Mouse (Mus musculus) hindbrain, embryonic 12.5 days (tissue): Measurements from ENCODE around the gene L1td1. TPM values are rescaled to one million over a fixed set of nuclear protein-coding genes. Genes with fewer than 3 reads are reported as not detected.
A peak's percentile ranks its signal among the peaks of the same experiment; 100 is the strongest.

Source experiments
- ATAC-seq: fragments of 200-750 bp; cut with Nextera tagmentation; 2 replicates; pipeline ENCODE4 v1.8.0; 2017; ENCODE audit warnings: moderate TSS enrichment; ENCODE audit not compliant: low FRiP score
- H3K27ac ChIP-seq: fragments of 300-500 bp; sonication (generic); 2 replicates; pipeline ENCODE4 v1.5.1; 2016; ENCODE audit warnings: mild to moderate bottlenecking
- H3K27me3 ChIP-seq: fragments of 300-500 bp; sonication (generic); 2 replicates; pipeline ENCODE4 v1.6.1; 2016; ENCODE audit warnings: mild to moderate bottlenecking
- H3K36me3 ChIP-seq: fragments of 300-500 bp; sonication (generic); 2 replicates; pipeline ENCODE4 v1.6.1; 2016; ENCODE audit warnings: mild to moderate bottlenecking
- H3K4me1 ChIP-seq: fragments of 300-500 bp; sonication (generic); 2 replicates; pipeline ENCODE4 v1.6.1; 2016
- H3K4me2 ChIP-seq: fragments of 300-500 bp; sonication (generic); replicated peaks from 2 replicates; pipeline ENCODE4 v1.6.1; 2016; ENCODE audit warnings: mild to moderate bottlenecking
- H3K4me3 ChIP-seq: fragments of 300-500 bp; sonication (generic); 2 replicates; pipeline ENCODE4 v1.5.1; 2016; ENCODE audit warnings: mild to moderate bottlenecking
- H3K9ac ChIP-seq: fragments of 300-500 bp; sonication (generic); 2 replicates; pipeline ENCODE4 v1.6.1; 2016; ENCODE audit warnings: mild to moderate bottlenecking, moderate library complexity
- H3K9me3 ChIP-seq: fragments of 300-500 bp; sonication (generic); replicated peaks from 2 replicates; pipeline ENCODE4 v1.6.1; 2016; ENCODE audit warnings: mild to moderate bottlenecking
- WGBS: fragments of 180-500 bp; shearing (Covaris S2); methylation state at CpG from one replicate; pipeline ENCODE4 v1.1.7; 2016; 5-methylcytosine and 5-hydroxymethylcytosine counted together
- polyA plus RNA-seq: library from polyadenylated mRNA; unstranded; fragments of >200 nt; fragmentation: Nextera tagmentation; extraction: Ambion mirVana; gene quantifications from 2 replicates; pipeline ENCODE4 v1.2.1, GENCODE M21; 2016

L1td1 gene
- polyA plus RNA-seq = 0.30 and 0.36 TPM in 2 replicates

GRCm38 (mm10) chr4:98726590-98727237 is at the start of gene L1td1:
TSS of gene L1td1 (plus strand) at chr4:98726734.
- ATAC-seq = peak; percentile 41; the same call in 1 of the 2 replicates
- Histone ChIP-seq H3K27ac (no peak within 1 kb of the TSS), H3K9ac (peak within 1 kb of the TSS; percentile 20)

GRCm38 (mm10) chr4:98677506-98677905 is 49.0 kb upstream of the L1td1 start:
- no peak overlapping the region for H3K27ac ChIP-seq
- 63% methylated on average over 9 of the region's 9 CpGs for WGBS
- no peak overlapping the region for H3K4me2 ChIP-seq
- no peaks in the 10 kb centered on the region for H3K36me3 ChIP-seq
- no peaks in the 10 kb centered on the region for H3K4me1 ChIP-seq
- no peak overlapping the region for H3K4me3 ChIP-seq
- H3K27me3 ChIP-seq = no peaks in the 10 kb centered on the region
- no peaks in the 10 kb centered on the region for H3K9me3 ChIP-seq
- ATAC-seq = no peak
- H3K9ac ChIP-seq = no peak overlapping the region

More at GRCm38 (mm10) chr4:98726590-98727237, at the start of gene L1td1:
- peaks cover 40% of the 10 kb centered on the region for H3K27me3 ChIP-seq
- H3K9me3 ChIP-seq = no peaks in the 10 kb centered on the region
- peak within 1 kb of the TSS; percentile 67 for H3K4me2 ChIP-seq
- peaks cover 17% of the 10 kb centered on the region for H3K4me1 ChIP-seq
- 1% methylated on average over 29 of the region's 29 CpGs for WGBS
- no peaks in the 10 kb centered on the region for H3K36me3 ChIP-seq
- peak within 1 kb of the TSS; percentile 21 for H3K4me3 ChIP-seq

- ATAC-seq = peak; percentile 41; the same call in 1 of the 2 replicates
- WGBS = 82% methylated on average over 11 of the region's 11 CpGs
- Histone ChIP-seq H3K9me3 (no peaks in the 10 kb centered on the region), H3K4me2 (no peak overlapping the region), H3K27me3 (no peaks in the 10 kb centered on the region), H3K9ac (no peak overlapping the region), H3K27ac (no peak overlapping the region), H3K4me1 (peaks cover 9% of the 10 kb centered on the region), H3K4me3 (no peak overlapping the region), H3K36me3 (no peaks in the 10 kb centered on the region)
Measured at GRCm38 (mm10) chr4:98686678-98687267, 39.8 kb upstream of the L1td1 start.

- WGBS = 57% methylated on average over 11 of the region's 11 CpGs
- Histone ChIP-seq H3K27me3 (no peaks in the 10 kb centered on the region), H3K4me2 (no peak overlapping the region), H3K4me1 (peaks cover 9% of the 10 kb centered on the region), H3K36me3 (no peaks in the 10 kb centered on the region), H3K27ac (peak overlapping the region; percentile 35; the same call in 1 of the 2 replicates), H3K4me3 (no peak overlapping the region), H3K9ac (no peak overlapping the region), H3K9me3 (no peaks in the 10 kb centered on the region)
- ATAC-seq = 0 out of 2 replicates have a peak, but pooled peaks have one; percentile 53
Measured at GRCm38 (mm10) chr4:98688116-98688515, 38.4 kb upstream of the L1td1 start.

- Histone ChIP-seq H3K9ac (no peak overlapping the region), H3K27me3 (no peaks in the 10 kb centered on the region), H3K36me3 (no peaks in the 10 kb centered on the region), H3K9me3 (no peaks in the 10 kb centered on the region), H3K27ac (peak overlapping the region; percentile 35; the same call in 1 of the 2 replicates), H3K4me1 (peaks cover 9% of the 10 kb centered on the region), H3K4me3 (no peak overlapping the region), H3K4me2 (no peak overlapping the region)
- peak; percentile 43; the same call in 1 of the 2 replicates for ATAC-seq
- 53% methylated on average over 9 of the region's 9 CpGs for WGBS
Measured at GRCm38 (mm10) chr4:98688520-98688919, 38.0 kb upstream of the L1td1 start.

- Histone ChIP-seq H3K9me3 (no peaks in the 10 kb centered on the region), H3K27ac (no peak overlapping the region), H3K4me2 (no peak overlapping the region), H3K9ac (no peak overlapping the region), H3K36me3 (no peaks in the 10 kb centered on the region), H3K4me3 (no peak overlapping the region), H3K4me1 (peaks cover 9% of the 10 kb centered on the region), H3K27me3 (no peaks in the 10 kb centered on the region)
- 97% methylated on average over 1 of the region's 1 CpGs for WGBS
- no peak for ATAC-seq
Measured at GRCm38 (mm10) chr4:98689988-98690387, 36.5 kb upstream of the L1td1 start.

GRCm38 (mm10) chr4:98693465-98694185 is 32.9 kb upstream of the L1td1 start:
- no peak overlapping the region for H3K27ac ChIP-seq
- no peaks in the 10 kb centered on the region for H3K27me3 ChIP-seq
- no peaks in the 10 kb centered on the region for H3K9me3 ChIP-seq
- H3K4me3 ChIP-seq = no peak overlapping the region
- no peak overlapping the region for H3K9ac ChIP-seq
- peaks cover under 1% of the 10 kb centered on the region for H3K4me1 ChIP-seq
- WGBS = 69% methylated on average over 9 of the region's 9 CpGs
- no peaks in the 10 kb centered on the region for H3K36me3 ChIP-seq
- H3K4me2 ChIP-seq = no peak overlapping the region
- ATAC-seq = no peak

- no peak overlapping the region for H3K4me2 ChIP-seq
- no peak overlapping the region for H3K9ac ChIP-seq
- ATAC-seq = no peak
- H3K27me3 ChIP-seq = no peaks in the 10 kb centered on the region
- WGBS = 82% methylated on average over 4 of the region's 4 CpGs
- H3K4me1 ChIP-seq = peaks cover 9% of the 10 kb centered on the region
- no peak overlapping the region for H3K27ac ChIP-seq
- H3K36me3 ChIP-seq = no peaks in the 10 kb centered on the region
- H3K9me3 ChIP-seq = no peaks in the 10 kb centered on the region
- no peak overlapping the region for H3K4me3 ChIP-seq
Measured at GRCm38 (mm10) chr4:98697932-98698331, 28.6 kb upstream of the L1td1 start.

GRCm38 (mm10) chr4:98698921-98699320 is 27.6 kb upstream of the L1td1 start:
- ATAC-seq = no peak
- no peaks in the 10 kb centered on the region for H3K27me3 ChIP-seq
- no peak overlapping the region for H3K27ac ChIP-seq
- H3K9me3 ChIP-seq = no peaks in the 10 kb centered on the region
- H3K4me3 ChIP-seq = no peak overlapping the region
- H3K4me1 ChIP-seq = peaks cover 9% of the 10 kb centered on the region
- no peak overlapping the region for H3K9ac ChIP-seq
- H3K36me3 ChIP-seq = no peaks in the 10 kb centered on the region
- WGBS = 64% methylated on average over 3 of the region's 3 CpGs
- H3K4me2 ChIP-seq = no peak overlapping the region

- Histone ChIP-seq H3K36me3 (no peaks in the 10 kb centered on the region), H3K4me3 (no peak overlapping the region), H3K4me1 (peaks cover 9% of the 10 kb centered on the region), H3K9ac (no peak overlapping the region), H3K9me3 (no peaks in the 10 kb centered on the region), H3K27ac (no peak overlapping the region), H3K27me3 (no peaks in the 10 kb centered on the region), H3K4me2 (no peak overlapping the region)
- no peak for ATAC-seq
- 94% methylated on average over 3 of the region's 3 CpGs for WGBS
Measured at GRCm38 (mm10) chr4:98700156-98700555, 26.4 kb upstream of the L1td1 start.

GRCm38 (mm10) chr4:98702201-98702894 is 24.2 kb upstream of the L1td1 start:
- no peak overlapping the region for H3K27ac ChIP-seq
- no peaks in the 10 kb centered on the region for H3K27me3 ChIP-seq
- H3K4me1 ChIP-seq = peaks cover 9% of the 10 kb centered on the region
- H3K4me3 ChIP-seq = no peak overlapping the region
- H3K4me2 ChIP-seq = no peak overlapping the region
- no peaks in the 10 kb centered on the region for H3K9me3 ChIP-seq
- 30% methylated on average over 12 of the region's 12 CpGs for WGBS
- no peak overlapping the region for H3K9ac ChIP-seq
- H3K36me3 ChIP-seq = no peaks in the 10 kb centered on the region
- peak; percentile 70 for ATAC-seq

- H3K9ac ChIP-seq = no peak overlapping the region
- no peak overlapping the region for H3K4me3 ChIP-seq
- no peaks in the 10 kb centered on the region for H3K36me3 ChIP-seq
- H3K4me1 ChIP-seq = no peaks in the 10 kb centered on the region
- H3K27me3 ChIP-seq = no peaks in the 10 kb centered on the region
- WGBS = 97% methylated on average over 8 of the region's 8 CpGs
- no peak for ATAC-seq
- no peak overlapping the region for H3K4me2 ChIP-seq
- no peaks in the 10 kb centered on the region for H3K9me3 ChIP-seq
- H3K27ac ChIP-seq = no peak overlapping the region
Measured at GRCm38 (mm10) chr4:98710891-98711290, 15.6 kb upstream of the L1td1 start.
